Mouse (Mus musculus) heart, adult 2 months (tissue): ENCODE results near the gene Pecr. TPM values are rescaled to one million over a fixed set of nuclear protein-coding genes. Genes with fewer than 3 reads are reported as not detected.
A peak's percentile ranks its signal among the peaks of the same experiment; 100 is the strongest.

Experiments
- DNase-seq, 2 experiments: peaks; one replicate each; pipeline ENCODE4 v3.0.0; 2021
- H3K27ac ChIP-seq: fragments of 200-600 bp; 2 replicates; pipeline ENCODE4 v1.8.1; 2022
- H3K27me3 ChIP-seq: fragments of 200-500 bp; 2 replicates; pipeline ENCODE4 v1.6.1; 2012; ENCODE audit warnings: mild to moderate bottlenecking, low read length, inconsistent platforms, mixed read lengths; ENCODE audit not compliant: control insufficient read depth, insufficient read depth
- H3K36me3 ChIP-seq: fragments of 200-500 bp; 2 replicates; pipeline ENCODE4 v1.6.1; 2012; ENCODE audit warnings: low read length, inconsistent platforms; ENCODE audit not compliant: control insufficient read depth, insufficient read depth
- H3K4me1 ChIP-seq: fragments of 200-500 bp; 2 replicates; pipeline ENCODE4 v1.6.1; 2011; ENCODE audit warnings: low read length; ENCODE audit not compliant: control insufficient read depth, insufficient read depth
- H3K4me3 ChIP-seq: fragments of 200-600 bp; 2 replicates; pipeline ENCODE4 v1.8.1; 2022
- H3K79me2 ChIP-seq: fragments of 200-500 bp; replicated peaks from 2 replicates; pipeline ENCODE4 v1.6.1; 2012; ENCODE audit warnings: mild to moderate bottlenecking, inconsistent platforms, low read length, moderate library complexity, mixed read lengths; ENCODE audit not compliant: control insufficient read depth, insufficient read depth
- H3K9ac ChIP-seq: fragments of 200-500 bp; 2 replicates; pipeline ENCODE4 v1.6.1; 2012; ENCODE audit warnings: low read depth, mild to moderate bottlenecking, control low read depth, inconsistent platforms, low read length, mixed read lengths
- CTCF ChIP-seq: fragments of 200-600 bp; IDR thresholded peaks from 2 replicates; pipeline ENCODE4 v1.8.1; 2022; ENCODE audit warnings: antibody characterized with exemption, mild to moderate bottlenecking, moderate library complexity
- EP300 ChIP-seq: fragments of 200-500 bp; IDR thresholded peaks from 2 replicates; pipeline ENCODE4 v1.6.1; 2011; ENCODE audit warnings: low read depth, low read length, control low read depth; ENCODE audit not compliant: insufficient read depth
- POLR2A ChIP-seq: fragments of 200-500 bp; IDR thresholded peaks from 2 replicates; pipeline ENCODE4 v1.6.1; 2011; ENCODE audit warnings: mild to moderate bottlenecking, low read depth, low read length, control low read depth; ENCODE audit not compliant: insufficient read depth
- WGBS: fragments of 180-500 bp; shearing (Covaris S2); methylation state at CpG from one replicate; pipeline ENCODE4 v1.1.7; 2018; 5-methylcytosine and 5-hydroxymethylcytosine counted together
- intact Hi-C: fragments of 180-260 bp; cut with DNase I; formaldehyde crosslinking; loops from one replicate; pipeline ENCODE4 v1.15.1; 2025
- polyA plus RNA-seq: library from polyadenylated mRNA; depleted of rRNA; stranded (reverse); fragments of >200 nt; gene quantifications from 2 replicates; pipeline ENCODE4 v1.2.3, GENCODE M21; 2012
- total RNA-seq, 2 experiments: library from RNA; stranded (reverse); gene quantifications; 2 replicates each; pipeline ENCODE4 v1.2.3; 2021

The Pecr gene
- total and polyA plus RNA-seq, 3 experiments = 8.7 to 10.9 (median 10.0) TPM

GRCm38 (mm10) chr1:72216761-72217160, 67.4 kb downstream of the Pecr start:
- Histone ChIP-seq H3K27ac (no peak overlapping the region), H3K4me3 (no peak overlapping the region), H3K4me1 (peaks cover 6% of the 10 kb centered on the region), H3K79me2 (no peaks in the 10 kb centered on the region), H3K27me3 (no peaks in the 10 kb centered on the region), H3K36me3 (no peaks in the 10 kb centered on the region), H3K9ac (no peak overlapping the region)
- TF ChIP-seq EP300 (no peak), CTCF (no peak), POLR2A (no peak)
- no peak for DNase-seq
- WGBS = 89% methylated on average over 7 of the region's 7 CpGs
- intact Hi-C loops = no loop called here

- no peak for DNase-seq
- Histone ChIP-seq H3K27ac (peak overlapping the region; percentile 86), H3K79me2 (no peaks in the 10 kb centered on the region), H3K4me3 (no peak overlapping the region), H3K36me3 (no peaks in the 10 kb centered on the region), H3K9ac (no peak overlapping the region), H3K27me3 (no peaks in the 10 kb centered on the region), H3K4me1 (peaks cover 8% of the 10 kb centered on the region)
- 39% methylated on average over 4 of the region's 4 CpGs for WGBS
- intact Hi-C loops = no loop called here
- TF ChIP-seq CTCF (no peak), POLR2A (no peak), EP300 (0 out of 2 replicates have a peak, but pooled peaks have one; percentile 22)
These were observed 68.9 kb downstream of the Pecr start for GRCm38 (mm10) chr1:72215174-72215573.

GRCm38 (mm10) chr1:72214470-72214961, 69.6 kb downstream of the Pecr start:
- WGBS = 25% methylated on average over 7 of the region's 7 CpGs
- no peak overlapping the region for H3K9ac ChIP-seq

GRCm38 (mm10) chr1:72213954-72214353, 70.2 kb downstream of the Pecr start:
- TF ChIP-seq POLR2A (no peak), CTCF (no peak), EP300 (no peak)
- 94% methylated on average over 3 of the region's 3 CpGs for WGBS
- H3K27ac ChIP-seq = peak overlapping the region; percentile 86
- H3K9ac ChIP-seq = no peak overlapping the region
- DNase-seq = no peak
- intact Hi-C loops = no loop called here
- H3K4me3 ChIP-seq = no peak overlapping the region
- no peaks in the 10 kb centered on the region for H3K27me3 ChIP-seq
- H3K79me2 ChIP-seq = no peaks in the 10 kb centered on the region
- H3K36me3 ChIP-seq = no peaks in the 10 kb centered on the region
- peaks cover 8% of the 10 kb centered on the region for H3K4me1 ChIP-seq

More at GRCm38 (mm10) chr1:72214470-72214961, 69.6 kb downstream of the Pecr start:
- intact Hi-C loops = no loop called here
- no peak overlapping the region for H3K4me3 ChIP-seq
- no peaks in the 10 kb centered on the region for H3K79me2 ChIP-seq
- no peaks in the 10 kb centered on the region for H3K27me3 ChIP-seq
- DNase-seq = peak; percentile 39 to 74
- no peaks in the 10 kb centered on the region for H3K36me3 ChIP-seq
- peak overlapping the region; percentile 86 for H3K27ac ChIP-seq
- TF ChIP-seq POLR2A (peak; percentile 37; the same call in 1 of the 2 replicates), CTCF (no peak), EP300 (peak; percentile 86)
- H3K4me1 ChIP-seq = peaks cover 8% of the 10 kb centered on the region

GRCm38 (mm10) chr1:72211701-72212699, 72.1 kb downstream of the Pecr start, which contains the start of gene Mreg:
Mreg (minus strand) TSS chr1:72212307.
- WGBS = under 1% methylated on average over 89 of the region's 89 CpGs
- DNase-seq = peak; percentile 81 to 83
- peak within 1 kb of the TSS; percentile 73 for H3K27ac ChIP-seq
- H3K36me3 ChIP-seq = no peaks in the 10 kb centered on the region
- H3K79me2 ChIP-seq = no peaks in the 10 kb centered on the region
- no peaks in the 10 kb centered on the region for H3K27me3 ChIP-seq
- peak within 1 kb of the TSS; percentile 55 for H3K4me3 ChIP-seq
- TF ChIP-seq POLR2A (peak; percentile 63), EP300 (no peak), CTCF (peak; percentile 64)
- peaks cover 8% of the 10 kb centered on the region for H3K4me1 ChIP-seq
- peak within 1 kb of the TSS; percentile 90 for H3K9ac ChIP-seq
- intact Hi-C loops = no loop called here
